Mouse (Mus musculus) forebrain, embryonic 16.5 days (tissue): ENCODE data around the gene 4930523C07Rik. TPM values are rescaled to one million over a fixed set of nuclear protein-coding genes. Genes with fewer than 3 reads are reported as not detected.

Experiments
- ATAC-seq: fragments of 200-750 bp; cut with Nextera tagmentation; 2 replicates; pipeline ENCODE4 v1.8.0; 2017; ENCODE audit warnings: mild to moderate bottlenecking, moderate library complexity
- H3K27ac ChIP-seq: fragments of 300-500 bp; sonication (generic); 2 replicates; pipeline ENCODE4 v1.5.1; 2014; ENCODE audit warnings: low read length, control low read depth
- H3K27me3 ChIP-seq: fragments of 300-500 bp; sonication (generic); replicated peaks from 2 replicates; pipeline ENCODE4 v1.6.1; 2014; ENCODE audit warnings: low read length; ENCODE audit not compliant: control insufficient read depth, insufficient read depth
- H3K36me3 ChIP-seq: fragments of 300-500 bp; sonication (generic); 2 replicates; pipeline ENCODE4 v1.6.1; 2014; ENCODE audit not compliant: control insufficient read depth, insufficient read depth
- H3K4me1 ChIP-seq: fragments of 300-500 bp; sonication (generic); replicated peaks from 2 replicates; pipeline ENCODE4 v1.6.1; 2014; ENCODE audit warnings: low read length; ENCODE audit not compliant: control insufficient read depth, insufficient read depth
- H3K4me2 ChIP-seq: fragments of 300-500 bp; sonication (generic); 2 replicates; pipeline ENCODE4 v1.6.1; 2014; ENCODE audit warnings: mild to moderate bottlenecking, low read length, control low read depth
- H3K4me3 ChIP-seq: fragments of 300-500 bp; sonication (generic); replicated peaks from 2 replicates; pipeline ENCODE4 v1.5.1; 2014; ENCODE audit warnings: mild to moderate bottlenecking, low read length, control low read depth
- H3K9ac ChIP-seq: fragments of 300-500 bp; sonication (generic); replicated peaks from 2 replicates; pipeline ENCODE4 v1.6.1; 2014; ENCODE audit warnings: low read depth, low read length, control low read depth
- H3K9me3 ChIP-seq: fragments of 300-500 bp; sonication (generic); 2 replicates; pipeline ENCODE4 v1.6.1; 2016; ENCODE audit warnings: low read length; ENCODE audit not compliant: control insufficient read depth
- WGBS: fragments of 180-500 bp; shearing (Covaris S2); extraction: QIAGEN DNeasy Blood & Tissue Kit; methylation state at CpG from one replicate; pipeline ENCODE4 v1.1.7; 2014; 5-methylcytosine and 5-hydroxymethylcytosine counted together
- polyA plus RNA-seq: library from polyadenylated mRNA; unstranded; fragments of >200 nt; fragmentation: Nextera tagmentation; extraction: Ambion mirVana; gene quantifications from 2 replicates; pipeline ENCODE4 v1.2.1, GENCODE M21; 2015

4930523C07Rik gene
- polyA plus RNA-seq, 1 experiment from 2014 or later, result 2.5 TPM

- Histone ChIP-seq H3K4me3 (no peak overlapping the region), H3K9ac (no peak overlapping the region), H3K27ac (no peak overlapping the region), H3K9me3 (no peaks in the 10 kb centered on the region), H3K4me2 (no peak overlapping the region), H3K27me3 (no peaks in the 10 kb centered on the region), H3K36me3 (no peaks in the 10 kb centered on the region), H3K4me1 (no peaks in the 10 kb centered on the region)
- WGBS, result 84% methylated on average over 2 of the region's 2 CpGs
- no peak for ATAC-seq
These were observed 79.8 kb downstream of the 4930523C07Rik start for GRCm38 (mm10) chr1:160123957-160124356.

Other genes starting within 250 kb of the 4930523C07Rik start
- 0.15 and 0.19 TPM in 2 replicates for gene Tnn, start 109.2 kb downstream of the 4930523C07Rik start, polyA plus RNA-seq
- 162 and 186 TPM in 2 replicates for gene Mrps14, start 150.8 kb downstream of the 4930523C07Rik start, polyA plus RNA-seq
- gene Cacybp, start 168.5 kb downstream of the 4930523C07Rik start, polyA plus RNA-seq, result 293 and 313 TPM in 2 replicates